Mouse (Mus musculus) stomach, postnatal 0 days (tissue): ENCODE measurements at regions not wholly inside any gene's neighbourhood (a gene's known extent, or its start where the extent isn't known, plus 50 kb on each side); places are given as distances from the start of the nearest gene placed in this dataset.

ENCODE experiments used
- CTCF ChIP-seq: IDR thresholded peaks from 2 replicates; pipeline ENCODE4 v1.5.1; 2016; ENCODE audit warnings: antibody characterized with exemption, low read depth, mild to moderate bottlenecking, moderate library complexity
- EP300 ChIP-seq: optimal IDR thresholded peaks from 2 replicates; pipeline ENCODE3; 2016; ENCODE audit warnings: antibody characterized with exemption

GRCm38 (mm10) chr2:105608756-105609155, 59.9 kb upstream of the Pax6 start:
- TF ChIP-seq CTCF (no peak), EP300 (no peak)
